10 mouse cellular contexts compared by ENCODE assay signal in the genomic region with DNA sequence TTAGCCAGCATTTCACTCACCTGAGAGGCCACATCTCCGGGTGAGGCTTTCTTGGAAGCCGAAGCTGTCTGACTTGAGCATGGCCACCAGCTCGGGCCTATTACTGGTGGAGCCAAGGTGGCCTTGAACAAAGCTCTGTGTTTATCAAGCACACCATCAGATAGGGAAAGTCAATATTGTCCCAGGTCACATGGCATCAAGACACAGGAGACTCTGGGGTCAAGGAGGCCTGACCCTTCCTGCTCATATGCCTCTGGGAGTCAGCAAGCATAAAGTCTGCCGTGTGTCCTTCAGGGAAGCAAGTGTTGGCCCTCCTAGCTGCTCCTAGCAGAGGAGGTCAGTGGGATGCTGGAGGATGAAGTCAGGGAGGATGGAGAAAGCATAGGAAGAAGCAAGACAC. TPM values are rescaled to one million over a fixed set of nuclear protein-coding genes. Genes with fewer than 3 reads are reported as not detected.
DNase-seq lines count a peak whose midpoint lies in the region; ATAC-seq and TF ChIP-seq lines count a peak whose summit lies in the region.
"Had no signal": no experiment of that assay in that cellular context is flagged by ENCODE, and none has a peak within 500 bp of the region (broad histone marks: within the 10 kb centered on the region; RNA-seq: fewer than 3 reads in every experiment).

A gene (minus strand): TSS at position 114 of the 400 bp plus-strand sequence.

- no peaks in the 10 kb centered on the region for H3K9me3 ChIP-seq in heart, embryonic 12.5 days (replicated peaks)
- no peaks in the 10 kb centered on the region for H3K9me3 ChIP-seq in midbrain, embryonic 10.5 days (replicated peaks)
- no peaks in the 10 kb centered on the region for H3K9me3 ChIP-seq in midbrain, postnatal 0 days (ENCODE audit: low read length)
- H3K9me3 ChIP-seq in limb, embryonic 13.5 days, result no peaks in the 10 kb centered on the region
- H3K9me3 ChIP-seq in stomach, postnatal 0 days (ENCODE audit: control insufficient read depth, low read length), result no peaks in the 10 kb centered on the region

- peaks cover 44% of the 10 kb centered on the region for H3K4me1 ChIP-seq in heart, embryonic 12.5 days (replicated peaks)
- peaks cover 64% of the 10 kb centered on the region for H3K4me1 ChIP-seq in midbrain, embryonic 10.5 days
- peaks cover 11% of the 10 kb centered on the region for H3K4me1 ChIP-seq in midbrain, postnatal 0 days (ENCODE audit: insufficient read depth, low read length)
- peaks cover 59% of the 10 kb centered on the region for H3K4me1 ChIP-seq in limb, embryonic 13.5 days
- H3K4me1 ChIP-seq in stomach, postnatal 0 days (replicated peaks; ENCODE audit: control insufficient read depth, insufficient read depth), result peaks cover 6% of the 10 kb centered on the region

- ATAC-seq in heart, embryonic 12.5 days (ENCODE audit: insufficient number of reproducible peaks, low FRiP score), result no peak
- no peak for ATAC-seq in midbrain, postnatal 0 days (ENCODE audit: low FRiP score)
- ATAC-seq in limb, embryonic 13.5 days (ENCODE audit: low FRiP score, low read depth), result no peak
- ATAC-seq in stomach, postnatal 0 days (ENCODE audit: low FRiP score, low TSS enrichment), result peak; percentile 10; the same call in 1 of the 2 replicates

- H3K4me2 ChIP-seq in heart, embryonic 12.5 days, result no peak within 1 kb of the TSS
- H3K4me2 ChIP-seq in midbrain, postnatal 0 days (ENCODE audit: low read depth, low read length, poor library complexity, severe bottlenecking), result no peak within 1 kb of the TSS
- H3K4me2 ChIP-seq in limb, embryonic 13.5 days (replicated peaks), result no peak within 1 kb of the TSS
- no peak within 1 kb of the TSS for H3K4me2 ChIP-seq in stomach, postnatal 0 days (replicated peaks; ENCODE audit: low read depth)

- H3K9ac ChIP-seq in heart, embryonic 12.5 days, result peak within 1 kb of the TSS; percentile 69; the same call in 1 of the 2 replicates
- H3K9ac ChIP-seq in midbrain, postnatal 0 days (replicated peaks; ENCODE audit: low read length, poor library complexity, severe bottlenecking), result no peak within 1 kb of the TSS
- no peak within 1 kb of the TSS; the same call in 1 of the 2 replicates for H3K9ac ChIP-seq in limb, embryonic 13.5 days
- H3K9ac ChIP-seq in stomach, postnatal 0 days (ENCODE audit: low read length), result peak within 1 kb of the TSS; percentile 74; the same call in 1 of the 2 replicates

- H3K27me3 ChIP-seq in heart, embryonic 12.5 days (replicated peaks), result no peaks in the 10 kb centered on the region
- H3K27me3 ChIP-seq in midbrain, embryonic 10.5 days (ENCODE audit: low read depth, poor library complexity, severe bottlenecking), result no peaks in the 10 kb centered on the region
- H3K27me3 ChIP-seq in midbrain, postnatal 0 days (ENCODE audit: insufficient read depth, low read length), result no peaks in the 10 kb centered on the region
- no peaks in the 10 kb centered on the region for H3K27me3 ChIP-seq in limb, embryonic 13.5 days
- no peaks in the 10 kb centered on the region for H3K27me3 ChIP-seq in stomach, postnatal 0 days (ENCODE audit: control insufficient read depth, insufficient read depth, low read length)

- 80% methylated on average over 4 of the region's 4 CpGs for WGBS in heart, embryonic 12.5 days
- WGBS in midbrain, embryonic 10.5 days, result 85% methylated on average over 4 of the region's 4 CpGs
- 89% methylated on average over 4 of the region's 4 CpGs for WGBS in midbrain, postnatal 0 days
- 84% methylated on average over 4 of the region's 4 CpGs for WGBS in limb, embryonic 13.5 days
- WGBS in stomach, postnatal 0 days, result 67% methylated on average over 4 of the region's 4 CpGs

- H3K27ac ChIP-seq in heart, embryonic 12.5 days (ENCODE audit: poor library complexity, severe bottlenecking), result peak within 1 kb of the TSS; percentile 95
- peak within 1 kb of the TSS; percentile 99 for H3K27ac ChIP-seq in midbrain, embryonic 10.5 days (replicated peaks)
- no peak within 1 kb of the TSS for H3K27ac ChIP-seq in midbrain, postnatal 0 days (ENCODE audit: low read depth, low read length)
- H3K27ac ChIP-seq in limb, embryonic 13.5 days, result peak within 1 kb of the TSS; percentile 96
- peak within 1 kb of the TSS; percentile 90; the same call in 1 of the 2 replicates for H3K27ac ChIP-seq in stomach, postnatal 0 days (replicated peaks)

- TF ChIP-seq CTCF in midbrain, postnatal 0 days (IDR thresholded peaks at IDR 0.05), result no peak
- no peak for TF ChIP-seq CTCF in stomach, postnatal 0 days (IDR thresholded peaks at IDR 0.05; ENCODE audit: low read depth)

- no peak within 1 kb of the TSS for H3K4me3 ChIP-seq in heart, embryonic 12.5 days
- H3K4me3 ChIP-seq in midbrain, embryonic 10.5 days, result peak within 1 kb of the TSS; percentile 40; the same call in 1 of the 2 replicates
- H3K4me3 ChIP-seq in midbrain, postnatal 0 days (ENCODE audit: low read depth, low read length), result no peak within 1 kb of the TSS
- no peak within 1 kb of the TSS for H3K4me3 ChIP-seq in limb, embryonic 13.5 days
- no peak within 1 kb of the TSS for H3K4me3 ChIP-seq in stomach, postnatal 0 days (ENCODE audit: low read depth, low read length)

- no peaks in the 10 kb centered on the region for H3K36me3 ChIP-seq in heart, embryonic 12.5 days
- no peaks in the 10 kb centered on the region for H3K36me3 ChIP-seq in midbrain, embryonic 10.5 days
- H3K36me3 ChIP-seq in midbrain, postnatal 0 days (ENCODE audit: insufficient read depth, low read length), result no peaks in the 10 kb centered on the region
- H3K36me3 ChIP-seq in limb, embryonic 13.5 days, result no peaks in the 10 kb centered on the region
- no peaks in the 10 kb centered on the region for H3K36me3 ChIP-seq in stomach, postnatal 0 days (ENCODE audit: control insufficient read depth, insufficient read depth, low read length)

- DNase-seq in heart, adult 18-20 months, result no peak
- DNase-seq in midbrain, embryonic 10.5 days (ENCODE audit: low spot score), result no peak
- no peak for DNase-seq in midbrain, postnatal 0 days (ENCODE audit: low spot score)
- peak; percentile 35 for DNase-seq in stomach, postnatal 0 days (ENCODE audit: low spot score)
- DNase-seq in kidney, adult 9 months, result no peak
- no peak for DNase-seq in right cerebral cortex, postnatal 14 days
- DNase-seq: B cell, adult 2 months had no signal

- TF ChIP-seq EP300 in stomach, postnatal 0 days (optimal IDR thresholded peaks at IDR 0.05), result no peak

RNA-seq across cellular contexts. Expression of the gene that starts here (rescaled TPM):
- 0.30 and 0.36 TPM in 2 replicates for polyA plus RNA-seq in heart, embryonic 12.5 days (2016; fragmentation: Nextera tagmentation; extraction: Ambion mirVana)
- total RNA-seq in heart, adult 18-20 months (2021), result under 1 TPM in 1 of 2 experiments, not detected in 1; 0.57 TPM
- polyA plus RNA-seq in midbrain, embryonic 10.5 days (2016; fragmentation: Nextera tagmentation; extraction: Ambion mirVana), result 0.57 TPM in 1 of 2 replicates, not detected in the other
- 0.71 TPM in 1 of 2 replicates, not detected in the other for total RNA-seq in midbrain, postnatal 0 days (2014; rRNA removed)
- not detected in 2 replicates for polyA plus RNA-seq in midbrain, postnatal 0 days (2015; fragmentation: Nextera tagmentation; extraction: Ambion mirVana)
- polyA plus RNA-seq in limb, embryonic 13.5 days (2015; fragmentation: Nextera tagmentation; extraction: Ambion mirVana), result 0.60 TPM in 1 of 2 replicates, not detected in the other
- polyA plus RNA-seq in stomach, postnatal 0 days (2015; fragmentation: Nextera tagmentation; extraction: Ambion mirVana), result 111 and 135 TPM in 2 replicates
- total RNA-seq: heart, postnatal 25 days had no signal

Comparison
In these comparisons a context has a peak if more than half of its experiments do, and no peak if none do; other contexts are left out.
1. RNA of the gene that starts here (polyA plus RNA-seq): 111 to 135 TPM in stomach, postnatal 0 days; 0.60 TPM in limb, embryonic 13.5 days, 0.57 TPM in midbrain, embryonic 10.5 days, 0.30 to 0.36 TPM in heart, embryonic 12.5 days and not detected in midbrain, postnatal 0 days; every median in the first group is over 10 times any median in the second.
2. H3K9ac ChIP-seq: peak in heart, embryonic 12.5 days (single experiment) and stomach, postnatal 0 days (single experiment); none in midbrain, postnatal 0 days (single experiment) and limb, embryonic 13.5 days (single experiment).